Mouse (Mus musculus): ENCODE measurements at regions not wholly inside any gene's neighbourhood (a gene's known extent, or its start where the extent isn't known, plus 50 kb on each side); places are given as distances from the start of the nearest gene placed in this dataset.

DNA sequence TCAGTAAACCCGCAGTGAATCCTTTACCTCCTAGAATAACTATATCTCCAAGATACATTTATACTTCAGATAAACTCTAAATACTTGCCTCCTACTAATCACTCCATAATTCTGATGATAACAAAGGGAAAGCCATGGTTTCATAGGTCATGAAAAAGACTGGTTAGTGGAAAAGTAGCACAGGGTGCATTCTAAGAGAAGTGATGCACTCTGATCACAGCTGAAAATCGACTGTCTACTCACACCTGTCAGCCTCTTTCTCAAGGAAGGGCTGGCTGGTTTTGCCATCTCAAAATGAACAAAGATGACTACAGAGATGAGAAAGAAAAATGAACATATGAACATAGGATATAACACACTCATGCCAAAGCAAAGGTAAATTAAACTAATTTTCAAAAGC, 769.6 kb upstream of the Marcks start:
- no peak for TF ChIP-seq POLR2A (IDR thresholded peaks at IDR 0.05; ENCODE audit: insufficient read length, low read depth)
- no peak for TF ChIP-seq MYOD1 (IDR thresholded peaks at IDR 0.05; ENCODE audit: control insufficient read depth in 1 of 3, insufficient read length in 2 of 3, low read depth in 2 of 3)
- no peak for TF ChIP-seq MAX (IDR thresholded peaks at IDR 0.05; ENCODE audit: low read depth)
- TF ChIP-seq POLR2AphosphoS2 (IDR thresholded peaks at IDR 0.05; ENCODE audit: insufficient read length, low read depth) = no peak
- TF ChIP-seq E2F4 (IDR thresholded peaks at IDR 0.05; ENCODE audit: insufficient read depth) = no peak
- no peak for TF ChIP-seq TCF12 (IDR thresholded peaks at IDR 0.05; ENCODE audit: insufficient read depth, poor library complexity, severe bottlenecking)

Data from myocyte (in vitro differentiated cells).